In the genomic region with DNA sequence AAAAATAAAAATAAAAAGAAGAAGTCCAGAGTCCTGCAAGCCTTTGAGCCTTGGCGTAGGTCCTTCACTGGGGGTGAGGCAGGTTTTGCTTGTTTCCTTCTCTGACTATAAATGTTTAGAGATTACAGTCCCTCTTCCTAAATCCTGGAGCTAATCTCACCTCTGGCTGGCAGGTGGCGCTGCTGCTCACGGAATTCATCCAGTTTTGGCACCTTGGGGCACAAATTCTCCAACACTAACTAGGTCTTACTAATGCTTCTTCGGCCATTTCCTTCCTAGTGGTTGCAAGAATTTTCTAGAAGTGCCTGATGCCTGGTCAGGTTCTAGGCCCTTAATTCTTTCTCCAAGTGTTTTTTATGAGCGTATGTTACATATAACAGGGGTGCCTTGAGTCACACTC, we compare ENCODE assay signal across 8 mouse cellular contexts. TPM values are rescaled to one million over a fixed set of nuclear protein-coding genes. Genes with fewer than 3 reads are reported as not detected.
DNase-seq lines count a peak whose midpoint lies in the region; ATAC-seq and TF ChIP-seq lines count a peak whose summit lies in the region.

No protein-coding gene starts in this region.

- no peak for TF ChIP-seq POLR2A in CH12.LX (IDR thresholded peaks at IDR 0.05; ENCODE audit: low read depth, low read length)

- H3K36me3 ChIP-seq in hindbrain, embryonic 11.5 days (ENCODE audit: control insufficient read depth, insufficient read depth, low read length), result peaks cover 4% of the 10 kb centered on the region; the same call in 1 of the 2 replicates
- H3K36me3 ChIP-seq in hindbrain, embryonic 12.5 days, result peaks cover 53% of the 10 kb centered on the region
- peaks cover 47 to 64% of the 10 kb centered on the region in 2 experiments for H3K36me3 ChIP-seq in CH12.LX (replicated peaks in 1 of 2; ENCODE audit: control insufficient read depth in 1 of 2, insufficient read depth in 1 of 2, low read length in 1 of 2)

- H3K9me3 ChIP-seq in hindbrain, embryonic 11.5 days (ENCODE audit: control insufficient read depth, low read length), result no peaks in the 10 kb centered on the region
- H3K9me3 ChIP-seq in hindbrain, embryonic 12.5 days (replicated peaks), result no peaks in the 10 kb centered on the region
- H3K9me3 ChIP-seq in CH12.LX (replicated peaks; ENCODE audit: low read length), result no peaks in the 10 kb centered on the region

- dilution Hi-C loops in CH12.LX (cut with MboI; ENCODE audit: extremely low pct_ligation_motif_present, extremely low pct_unique_long_range_greater_than_20kb, low sequenced_read_pairs), result no loop called here

- DNase-seq in hindbrain, embryonic 11.5 days (ENCODE audit: low spot score), result peak; percentile 72
- peak; percentile 60 for DNase-seq in CH12.LX (ENCODE audit: extremely low read depth)
- DNase-seq in gastrocnemius, postnatal 14 days, result peak; percentile 57
- peak; percentile 44 to 66 for DNase-seq in layer of hippocampus, postnatal 36 days
- peak; percentile 71 for DNase-seq in thymus, postnatal 25 days

- H3K4me2 ChIP-seq in hindbrain, embryonic 11.5 days (replicated peaks; ENCODE audit: low read depth, low read length), result no peak overlapping the region
- no peak overlapping the region for H3K4me2 ChIP-seq in hindbrain, embryonic 12.5 days (replicated peaks)
- H3K4me2 ChIP-seq in CH12.LX (ENCODE audit: insufficient read depth, low read depth, poor library complexity, severe bottlenecking), result no peak overlapping the region

- no peak for ATAC-seq in hindbrain, embryonic 11.5 days (ENCODE audit: low FRiP score)
- ATAC-seq in hindbrain, embryonic 12.5 days (ENCODE audit: low FRiP score), result no peak
- peak; percentile 14; the same call in 1 of the 2 replicates for ATAC-seq in neutrophil, adult 5-6 weeks (ENCODE audit: extremely low read depth, insufficient number of reproducible peaks, low FRiP score, poor library complexity, severe bottlenecking)

- H3K27me3 ChIP-seq in hindbrain, embryonic 11.5 days (ENCODE audit: control insufficient read depth, insufficient read depth, low read length), result no peaks in the 10 kb centered on the region; the same call in 1 of the 2 replicates
- 0 out of 2 replicates have a peak, but pooled peaks cover 4% of the 10 kb centered on the region for H3K27me3 ChIP-seq in hindbrain, embryonic 12.5 days
- no peaks in the 10 kb centered on the region for H3K27me3 ChIP-seq in CH12.LX (replicated peaks)

- H3K27ac ChIP-seq in hindbrain, embryonic 11.5 days (ENCODE audit: low read depth, low read length), result no peak overlapping the region
- no peak overlapping the region for H3K27ac ChIP-seq in hindbrain, embryonic 12.5 days
- H3K27ac ChIP-seq in CH12.LX (ENCODE audit: insufficient read depth, low read depth), result no peak overlapping the region
- peak overlapping the region; percentile 97 for H3K27ac ChIP-seq in brown adipose tissue, adult 24 weeks (replicated peaks; ENCODE audit: low read depth, low read length)

- no peak overlapping the region for H3K9ac ChIP-seq in hindbrain, embryonic 11.5 days (ENCODE audit: low read depth, low read length)
- no peak overlapping the region for H3K9ac ChIP-seq in hindbrain, embryonic 12.5 days
- no peak overlapping the region for H3K9ac ChIP-seq in CH12.LX (ENCODE audit: insufficient read depth, low read depth)

- H3K79me2 ChIP-seq in CH12.LX (replicated peaks; ENCODE audit: control insufficient read depth, extremely low read depth, insufficient read depth, poor library complexity, severe bottlenecking), result no peaks in the 10 kb centered on the region

- 55% methylated on average over 5 of the region's 5 CpGs for WGBS in hindbrain, embryonic 11.5 days
- WGBS in hindbrain, embryonic 12.5 days, result 50% methylated on average over 5 of the region's 5 CpGs

- intact Hi-C loops in gastrocnemius, postnatal 14 days (cut with DNase I; ENCODE audit: low total_unique reads), result loop anchor here (5.0 kb wide), 2 partner anchors 124 to 139 kb away; no protein-coding TSS in a partner anchor

- TF ChIP-seq RAD21 in CH12.LX (IDR thresholded peaks at IDR 0.05; ENCODE audit: low read depth, low read length), result peak; percentile 83

- H3K4me3 ChIP-seq in hindbrain, embryonic 11.5 days (ENCODE audit: low read depth, low read length), result no peak overlapping the region
- no peak overlapping the region for H3K4me3 ChIP-seq in hindbrain, embryonic 12.5 days
- H3K4me3 ChIP-seq in CH12.LX (replicated peaks in 1 of 3; ENCODE audit: low read depth in 2 of 3, low read length in 2 of 3, poor library complexity in 1 of 3), result no peak overlapping the region
- H3K4me3 ChIP-seq in brown adipose tissue, adult 24 weeks (ENCODE audit: insufficient read depth, low read depth, low read length), result no peak overlapping the region

- peak; percentile 11 to 83; a peak in 2 of 4 replicates for TF ChIP-seq CTCF in CH12.LX (conservative IDR thresholded peaks at IDR 0.05 in 1 of 2, IDR thresholded peaks at IDR 0.05 in 1 of 2; ENCODE audit: low read depth in 2 of 2, low read length in 2 of 2)

- 0 out of 2 replicates have a peak, but pooled peaks cover 6% of the 10 kb centered on the region for H3K4me1 ChIP-seq in hindbrain, embryonic 11.5 days (replicated peaks; ENCODE audit: control insufficient read depth, insufficient read depth, low read length)
- peaks cover 20% of the 10 kb centered on the region for H3K4me1 ChIP-seq in hindbrain, embryonic 12.5 days
- peaks cover 11 to 48% of the 10 kb centered on the region in 2 experiments for H3K4me1 ChIP-seq in CH12.LX (ENCODE audit: control insufficient read depth in 1 of 2, insufficient read depth in 2 of 2)
- H3K4me1 ChIP-seq in brown adipose tissue, adult 24 weeks (ENCODE audit: control insufficient read depth, insufficient read depth, insufficient read length, low read length), result peaks cover 28% of the 10 kb centered on the region

- TF ChIP-seq EP300 in CH12.LX (IDR thresholded peaks at IDR 0.05; ENCODE audit: low read length), result no peak

- in situ Hi-C loops in CH12.LX (cut with MboI; ENCODE audit: low pct_ligation_motif_present, low pct_unique_long_range_greater_than_20kb, low sequenced_read_pairs), result loop anchor here (5.0 kb wide), 1 partner anchor 119 kb away; no protein-coding TSS in a partner anchor

TF ChIP-seq in CH12.LX, 34 proteins besides CTCF, POLR2A, EP300 and RAD21:
- TF ChIP-seq ZMIZ1 (IDR thresholded peaks at IDR 0.05; ENCODE audit: low read depth, low read length) (no peak), SMC3 (IDR thresholded peaks at IDR 0.05; ENCODE audit: low read depth, low read length) (peak; percentile 77)

RNA-seq across cellular contexts. Expression of a gene that starts 9.8 kb away (rescaled TPM):
- 8.5 and 10.9 TPM in 2 replicates for polyA plus RNA-seq in hindbrain, embryonic 11.5 days (2014; fragmentation: Nextera tagmentation; extraction: Ambion mirVana)
- polyA plus RNA-seq in hindbrain, embryonic 12.5 days (2016; fragmentation: Nextera tagmentation; extraction: Ambion mirVana), result 28.2 and 28.3 TPM in 2 replicates
- total RNA-seq in CH12.LX (2012; rRNA removed) (14.8 and 15.4 TPM in 2 replicates), CH12.LX (2014; rRNA removed) (7.4 and 8.7 TPM in 2 replicates)
- polyA plus RNA-seq in CH12.LX (2012; ENCODE audit: insufficient read length, low read depth), result 15.8 and 17.9 TPM in 2 replicates
- polyA plus RNA-seq in brown adipose tissue, adult 24 weeks (2012; ENCODE audit: insufficient read depth, insufficient read length, missing spikeins), result 3.6 and 4.8 TPM in 2 replicates
- 1 to 10 TPM; 8.3 to 8.9 TPM for total RNA-seq in gastrocnemius, postnatal 14 days (2021)
- 10 to 100 TPM; 40.6 to 41.5 TPM for total RNA-seq in layer of hippocampus, postnatal 36 days (2021)
- 21.4 and 21.6 TPM in 2 replicates for total RNA-seq in neutrophil, adult 5-6 weeks (2017)

RNA-seq across cellular contexts. Expression of a gene that starts 27.3 kb away (rescaled TPM):
- 2.7 and 2.9 TPM in 2 replicates for polyA plus RNA-seq in hindbrain, embryonic 11.5 days (2014; fragmentation: Nextera tagmentation; extraction: Ambion mirVana)
- 5.6 TPM in 2 replicates for polyA plus RNA-seq in hindbrain, embryonic 12.5 days (2016; fragmentation: Nextera tagmentation; extraction: Ambion mirVana)
- 0.13 TPM in 1 of 2 replicates, not detected in the other for total RNA-seq in CH12.LX (2012; rRNA removed)
- 0.12 TPM in 1 of 2 replicates, not detected in the other for total RNA-seq in CH12.LX (2014; rRNA removed)
- not detected in 2 replicates for polyA plus RNA-seq in CH12.LX (2012; ENCODE audit: insufficient read length, low read depth)
- 3.2 and 5.8 TPM in 2 replicates for polyA plus RNA-seq in brown adipose tissue, adult 24 weeks (2012; ENCODE audit: insufficient read depth, insufficient read length, missing spikeins)
- total RNA-seq in gastrocnemius, postnatal 14 days (2021), result 10 to 100 TPM; 10.4 to 12.9 TPM
- 1 to 10 TPM; 2.7 TPM for total RNA-seq in layer of hippocampus, postnatal 36 days (2021)
- total RNA-seq in neutrophil, adult 5-6 weeks (2017), result not detected in 2 replicates

RNA-seq across cellular contexts. Expression of a gene that starts 27.3 kb away (rescaled TPM):
- 3.1 and 3.5 TPM in 2 replicates for polyA plus RNA-seq in hindbrain, embryonic 11.5 days (2014; fragmentation: Nextera tagmentation; extraction: Ambion mirVana)
- polyA plus RNA-seq in hindbrain, embryonic 12.5 days (2016; fragmentation: Nextera tagmentation; extraction: Ambion mirVana), result 5.8 and 8.2 TPM in 2 replicates
- total RNA-seq in CH12.LX (2012; rRNA removed) (0.08 and 0.17 TPM in 2 replicates), CH12.LX (2014; rRNA removed) (not detected in 2 replicates)
- not detected in 2 replicates for polyA plus RNA-seq in CH12.LX (2012; ENCODE audit: insufficient read length, low read depth)
- polyA plus RNA-seq in brown adipose tissue, adult 24 weeks (2012; ENCODE audit: insufficient read depth, insufficient read length, missing spikeins), result not detected in 2 replicates
- not detected for total RNA-seq in gastrocnemius, postnatal 14 days (2021)
- total RNA-seq in layer of hippocampus, postnatal 36 days (2021), result 1 to 10 TPM; 6.4 to 6.9 TPM
- total RNA-seq in neutrophil, adult 5-6 weeks (2017), result 2.7 and 3.1 TPM in 2 replicates

RNA-seq across cellular contexts. Expression of a gene that starts 52.7 kb away (rescaled TPM):
- polyA plus RNA-seq in hindbrain, embryonic 11.5 days (2014; fragmentation: Nextera tagmentation; extraction: Ambion mirVana), result 0.46 and 1.4 TPM in 2 replicates
- polyA plus RNA-seq in hindbrain, embryonic 12.5 days (2016; fragmentation: Nextera tagmentation; extraction: Ambion mirVana), result 1.9 and 2.4 TPM in 2 replicates
- 47.5 and 95.6 TPM in 2 replicates for total RNA-seq in CH12.LX (2012; rRNA removed)
- total RNA-seq in CH12.LX (2014; rRNA removed), result 47.2 and 49.2 TPM in 2 replicates
- polyA plus RNA-seq in CH12.LX (2012; ENCODE audit: insufficient read length, low read depth), result 33.3 and 33.4 TPM in 2 replicates
- polyA plus RNA-seq in brown adipose tissue, adult 24 weeks (2012; ENCODE audit: insufficient read depth, insufficient read length, missing spikeins), result 2.1 and 2.3 TPM in 2 replicates
- 10 to 100 TPM; 10.5 to 47.4 TPM for total RNA-seq in gastrocnemius, postnatal 14 days (2021)
- total RNA-seq in layer of hippocampus, postnatal 36 days (2021), result 1 to 10 TPM; 5.2 to 5.8 TPM
- total RNA-seq in neutrophil, adult 5-6 weeks (2017), result 18.5 and 18.9 TPM in 2 replicates
